Mouse (Mus musculus) NIH3T3 (cell line): ENCODE data around the gene Tsr2.

ENCODE experiments used
- DNase-seq: peaks from one replicate; pipeline ENCODE4 v3.0.0-alpha.2; 2012; ENCODE audit warnings: low read depth

Gene Tsr2

DNA sequence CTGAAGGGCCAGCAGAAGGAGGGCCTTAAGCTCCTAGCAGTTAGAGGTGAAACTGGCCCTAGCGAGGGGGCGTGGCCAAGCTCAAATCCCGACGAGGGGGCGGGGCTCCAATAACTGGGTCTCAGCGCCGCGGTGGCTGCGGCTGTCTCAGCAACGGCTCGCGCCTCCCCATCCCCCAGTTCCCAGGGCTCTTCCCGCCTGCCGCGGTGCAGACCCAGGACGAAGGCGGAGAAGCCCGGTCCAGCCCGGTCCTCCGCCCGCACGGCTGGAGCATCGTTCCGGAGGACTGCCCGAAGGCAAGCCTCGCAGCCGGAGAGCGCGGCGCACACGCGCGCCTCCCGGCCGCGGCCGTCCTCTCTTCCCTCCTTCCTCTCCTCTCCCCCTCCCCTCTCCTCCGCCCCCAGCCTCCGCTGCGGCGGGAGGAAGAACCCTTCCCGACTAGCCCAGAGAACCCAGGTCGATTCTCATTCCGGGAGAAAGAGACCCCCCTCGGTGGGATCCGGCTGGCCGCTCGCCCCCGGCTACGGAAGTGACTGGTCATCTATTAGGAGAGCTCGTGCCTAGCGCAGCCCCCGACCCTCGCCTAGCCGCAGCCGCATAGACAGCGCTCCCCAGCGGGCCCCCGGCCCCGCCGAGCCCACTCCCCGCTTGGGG is 49.4 kb downstream of the Tsr2 start:
- DNase-seq = peak; percentile 93

DNA sequence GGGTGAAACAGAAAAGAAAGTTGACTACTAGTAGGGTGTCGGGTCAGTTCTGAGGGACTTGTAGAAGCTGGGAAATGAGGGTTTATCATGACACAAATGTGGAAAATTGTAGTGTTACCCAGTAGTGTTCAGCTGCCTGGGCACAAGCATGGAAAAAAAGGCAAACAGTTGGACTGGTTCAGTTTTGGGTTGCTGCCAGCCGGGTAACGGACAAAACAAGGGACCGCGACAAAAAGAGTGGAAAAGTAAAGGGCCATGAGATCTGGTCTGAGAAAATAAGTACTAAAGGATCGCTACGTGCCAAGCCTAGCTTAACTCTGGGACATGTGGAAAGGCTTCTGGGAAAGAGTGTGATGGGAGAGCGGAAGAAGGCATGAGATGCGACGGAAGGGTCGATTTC is 50.0 kb downstream of the Tsr2 start:
- no peak for DNase-seq

DNA sequence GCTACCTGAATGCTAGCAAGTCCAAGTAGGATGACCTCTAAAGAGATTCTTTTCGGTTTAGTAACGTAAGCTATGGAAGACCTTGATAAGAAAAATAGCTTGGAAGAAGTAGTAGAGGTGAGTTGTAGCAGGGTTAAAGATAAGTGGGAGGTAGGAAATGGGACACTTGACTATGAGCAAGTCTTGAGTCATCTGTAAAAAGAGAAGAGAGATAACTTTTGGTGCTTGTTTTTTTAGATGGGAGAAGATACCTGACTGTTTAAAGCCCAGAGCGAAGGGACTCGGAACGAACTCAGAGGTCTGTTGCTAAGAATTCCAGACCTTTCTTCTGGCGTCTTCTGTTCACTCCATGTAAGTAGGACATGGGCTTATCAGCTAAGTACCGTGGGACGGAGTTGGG is 50.5 kb downstream of the Tsr2 start, which contains the start of gene Fgd1:
TSS of gene Fgd1 (plus strand) at position 301 of the 400 bp plus-strand sequence.
- DNase-seq = no peak

DNA sequence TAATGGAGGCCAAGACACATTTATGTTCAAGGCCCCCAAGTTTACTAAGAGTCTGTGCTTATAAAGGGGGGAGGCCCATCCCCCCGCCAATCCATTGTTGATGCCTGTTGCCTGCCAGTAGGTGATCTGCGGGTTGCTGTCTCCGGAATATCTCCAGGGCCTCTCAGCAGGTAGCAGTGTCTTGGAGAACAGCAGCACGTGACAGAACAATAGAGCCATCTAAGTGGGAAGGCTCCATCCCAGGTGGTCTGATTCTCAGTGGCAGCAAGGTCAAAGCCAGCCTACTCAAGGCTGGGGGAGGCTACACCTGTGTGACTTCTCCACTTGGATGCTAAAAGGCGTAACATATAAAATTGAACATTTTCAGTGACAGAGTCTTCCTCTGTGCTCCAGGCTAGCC is 55.1 kb downstream of the Tsr2 start:
- no peak for DNase-seq
